Mouse (Mus musculus) myocyte (in vitro differentiated cells): ENCODE data around the gene Glrb. TPM values are rescaled to one million over a fixed set of nuclear protein-coding genes. Genes with fewer than 3 reads are reported as not detected.

Source experiments
- H3K27me3 ChIP-seq: one replicate; pipeline ENCODE4 v1.6.1; 2011; ENCODE audit not compliant: control insufficient read depth, insufficient read depth, insufficient read length
- H3K36me3 ChIP-seq: one replicate; pipeline ENCODE4 v1.6.1; 2011; ENCODE audit not compliant: control insufficient read depth, insufficient read depth
- H3K4me2 ChIP-seq: one replicate; pipeline ENCODE4 v1.6.1; 2011; ENCODE audit warnings: low read depth, control low read depth
- H3K4me3 ChIP-seq: one replicate; pipeline ENCODE4 v1.5.1; 2011; ENCODE audit warnings: mild to moderate bottlenecking, control low read depth, moderate library complexity
- H3K79me2 ChIP-seq: one replicate; pipeline ENCODE4 v1.6.1; 2011; ENCODE audit not compliant: control insufficient read depth, insufficient read depth
- H3ac ChIP-seq: one replicate; pipeline ENCODE4 v1.6.1; 2011; ENCODE audit not compliant: control insufficient read depth, insufficient read length
- CEBPB ChIP-seq: IDR thresholded peaks from 2 replicates; pipeline ENCODE4 v1.6.1; 2011; ENCODE audit warnings: mild to moderate bottlenecking, moderate library complexity; ENCODE audit not compliant: poor library complexity, insufficient read depth, severe bottlenecking
- E2F4 ChIP-seq: IDR thresholded peaks from one replicate; pipeline ENCODE4 v1.6.1; 2011; ENCODE audit warnings: mild to moderate bottlenecking, control low read depth, moderate library complexity; ENCODE audit not compliant: insufficient read depth
- MAX ChIP-seq: IDR thresholded peaks from one replicate; pipeline ENCODE4 v1.6.1; 2011; ENCODE audit warnings: low read depth, mild to moderate bottlenecking, control low read depth
- MYOD1 ChIP-seq, 3 experiments: IDR thresholded peaks; one replicate each; pipeline ENCODE4 v1.6.1; 2011; ENCODE audit warnings: control low read depth in 2 of 3, low read depth in 2 of 3, mild to moderate bottlenecking in 2 of 3, moderate library complexity in 1 of 3; ENCODE audit not compliant: insufficient read length in 2 of 3, control insufficient read depth in 1 of 3
- MYOG ChIP-seq, 3 experiments: IDR thresholded peaks; one replicate each; pipeline ENCODE4 v1.6.1; 2011; ENCODE audit warnings: control low read depth in 2 of 3, low read depth in 2 of 3, mild to moderate bottlenecking in 2 of 3; ENCODE audit not compliant: insufficient read length in 2 of 3, control insufficient read depth in 1 of 3, insufficient read depth in 1 of 3
- POLR2A ChIP-seq: IDR thresholded peaks from one replicate; pipeline ENCODE4 v1.6.1; 2011; ENCODE audit warnings: low read depth, mild to moderate bottlenecking, control low read depth, moderate library complexity; ENCODE audit not compliant: insufficient read length
- POLR2AphosphoS2 ChIP-seq: IDR thresholded peaks from one replicate; pipeline ENCODE4 v1.6.1; 2011; ENCODE audit warnings: low read depth, control low read depth; ENCODE audit not compliant: insufficient read length
- REST ChIP-seq: IDR thresholded peaks from one replicate; pipeline ENCODE4 v1.6.1; 2011; ENCODE audit warnings: mild to moderate bottlenecking, control low read depth, moderate library complexity; ENCODE audit not compliant: insufficient read depth, insufficient read length
- SRF ChIP-seq: IDR thresholded peaks from one replicate; pipeline ENCODE4 v1.6.1; 2011; ENCODE audit warnings: low read depth; ENCODE audit not compliant: control insufficient read depth, insufficient read length
- TCF12 ChIP-seq: IDR thresholded peaks from one replicate; pipeline ENCODE4 v1.6.1; 2011; ENCODE audit warnings: mild to moderate bottlenecking, control low read depth; ENCODE audit not compliant: poor library complexity, insufficient read depth, severe bottlenecking
- TCF3 ChIP-seq: IDR thresholded peaks from one replicate; pipeline ENCODE4 v1.6.1; 2011; ENCODE audit warnings: low read depth, control low read depth; ENCODE audit not compliant: insufficient read length
- USF1 ChIP-seq: IDR thresholded peaks from one replicate; pipeline ENCODE4 v1.6.1; 2011; ENCODE audit warnings: low read depth, mild to moderate bottlenecking, control low read depth, moderate library complexity
- polyA plus RNA-seq: library from polyadenylated mRNA; unstranded; fragments of >200 nt; fragmentation: generic; extraction: Trizol; gene quantifications from one replicate; pipeline ENCODE4 v1.2.1, GENCODE M21; 2012; ENCODE audit warnings: missing spikeins

The Glrb gene
- polyA plus RNA-seq, 1 experiment: 3.4 TPM

- Histone ChIP-seq H3K4me3 (no peak overlapping the region), H3K27me3 (no peaks in the 10 kb centered on the region), H3K36me3 (no peaks in the 10 kb centered on the region), H3K4me2 (peak overlapping the region; percentile 1), H3K79me2 (no peaks in the 10 kb centered on the region), H3ac (no peak overlapping the region)
- TF ChIP-seq POLR2AphosphoS2: no peak
- TF ChIP-seq MYOG (IDR thresholded peaks at IDR 0.05; ENCODE audit: control insufficient read depth in 1 of 3, insufficient read depth in 1 of 3, insufficient read length in 2 of 3, low read depth in 2 of 3): peak in 2 of 3 experiments; percentile 11 to 69
- no peak for TF ChIP-seq POLR2A
- TF ChIP-seq MYOD1 (IDR thresholded peaks at IDR 0.05; ENCODE audit: control insufficient read depth in 1 of 3, insufficient read length in 2 of 3, low read depth in 2 of 3): peak in 2 of 3 experiments; percentile 55 to 69
- TF ChIP-seq REST: no peak
- TF ChIP-seq E2F4: no peak
- TF ChIP-seq MAX: no peak
- TF ChIP-seq SRF: no peak
Measured at GRCm38 (mm10) chr3:80878571-80878970, 34.9 kb downstream of the Glrb start.

- Histone ChIP-seq H3K36me3 (no peaks in the 10 kb centered on the region), H3ac (no peak overlapping the region), H3K4me3 (no peak overlapping the region), H3K27me3 (no peaks in the 10 kb centered on the region), H3K79me2 (no peaks in the 10 kb centered on the region), H3K4me2 (no peak overlapping the region)
- TF ChIP-seq TCF3 (no peak), USF1 (no peak), E2F4 (no peak), CEBPB (no peak), MYOD1 (IDR thresholded peaks at IDR 0.05; ENCODE audit: control insufficient read depth in 1 of 3, insufficient read length in 2 of 3, low read depth in 2 of 3) (no peak), REST (no peak), POLR2A (no peak), MYOG (IDR thresholded peaks at IDR 0.05; ENCODE audit: control insufficient read depth in 1 of 3, insufficient read depth in 1 of 3, insufficient read length in 2 of 3, low read depth in 2 of 3) (no peak), SRF (no peak), MAX (no peak), POLR2AphosphoS2 (no peak), TCF12 (no peak)
Measured at GRCm38 (mm10) chr3:80874690-80875353, 38.6 kb downstream of the Glrb start.

DNA sequence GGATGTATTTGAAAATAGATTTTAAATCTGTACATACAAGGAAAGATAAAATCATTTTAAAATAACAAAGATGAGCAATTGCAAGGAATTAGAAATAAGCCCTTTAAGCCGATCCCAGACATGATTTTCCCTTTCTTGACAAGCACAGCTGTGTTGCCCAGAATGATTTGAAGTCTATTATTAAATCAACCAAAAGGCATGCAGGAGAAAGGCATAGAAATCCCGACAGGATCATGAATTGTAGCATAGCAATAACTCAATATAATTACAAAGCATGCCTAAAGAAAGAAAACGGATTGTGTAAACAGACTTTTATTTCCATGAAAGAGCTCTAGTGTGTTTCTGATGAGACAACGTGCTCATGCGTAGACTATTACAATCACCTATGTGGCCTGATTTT lies 39.4 kb downstream of the Glrb start:
- Histone ChIP-seq H3K79me2 (no peaks in the 10 kb centered on the region), H3K4me2 (peak overlapping the region; percentile 57), H3K27me3 (no peaks in the 10 kb centered on the region), H3K4me3 (no peak overlapping the region), H3K36me3 (no peaks in the 10 kb centered on the region), H3ac (no peak overlapping the region)
- no peak for TF ChIP-seq MYOG (IDR thresholded peaks at IDR 0.05; ENCODE audit: control insufficient read depth in 1 of 3, insufficient read depth in 1 of 3, insufficient read length in 2 of 3, low read depth in 2 of 3)
- no peak for TF ChIP-seq REST
- peak in 2 of 3 experiments; percentile 12 to 62 for TF ChIP-seq MYOD1 (IDR thresholded peaks at IDR 0.05; ENCODE audit: control insufficient read depth in 1 of 3, insufficient read length in 2 of 3, low read depth in 2 of 3)

DNA sequence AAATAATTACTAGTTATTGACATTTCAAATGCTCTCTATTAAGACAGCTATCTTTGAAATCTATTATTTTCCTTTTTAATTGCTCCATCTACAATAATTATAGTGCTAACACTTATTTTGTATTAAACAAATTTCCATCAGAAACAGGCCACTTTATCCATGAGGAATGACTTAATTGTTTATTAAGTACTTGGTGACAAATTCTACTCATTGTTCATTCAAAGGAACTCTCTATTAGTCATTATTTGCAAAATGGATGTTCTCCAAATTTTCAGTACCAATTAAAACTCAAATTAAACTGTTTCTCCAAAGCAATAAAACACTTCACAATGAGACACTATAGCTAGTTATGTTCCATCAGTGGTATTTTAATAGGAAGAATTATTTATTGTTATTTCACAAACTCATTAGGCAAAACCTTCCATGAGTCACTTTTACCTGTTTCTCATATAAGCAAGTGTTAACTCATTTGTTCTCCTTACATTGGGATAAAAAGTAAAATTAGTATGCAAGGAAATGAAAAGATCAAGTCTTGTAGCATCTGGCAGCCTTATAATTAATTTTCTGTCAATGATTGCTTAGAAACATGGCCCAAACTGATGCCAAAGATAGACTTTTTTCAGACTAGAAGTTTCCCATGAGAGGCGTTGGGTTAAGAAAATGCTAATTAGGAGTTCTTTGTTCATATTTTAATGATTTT lies 41.8 kb downstream of the Glrb start:
- H3K4me2 ChIP-seq: no peak overlapping the region
- H3K27me3 ChIP-seq: no peaks in the 10 kb centered on the region
- H3ac ChIP-seq: no peak overlapping the region
- H3K4me3 ChIP-seq: no peak overlapping the region
- H3K36me3 ChIP-seq: no peaks in the 10 kb centered on the region
- TF ChIP-seq E2F4: no peak
- no peak for TF ChIP-seq TCF12
- no peak for TF ChIP-seq MYOG (IDR thresholded peaks at IDR 0.05; ENCODE audit: control insufficient read depth in 1 of 3, insufficient read depth in 1 of 3, insufficient read length in 2 of 3, low read depth in 2 of 3)
- no peak for TF ChIP-seq POLR2AphosphoS2
- TF ChIP-seq TCF3: no peak
- TF ChIP-seq CEBPB: no peak
- no peak for TF ChIP-seq REST
- TF ChIP-seq MAX: no peak
- no peaks in the 10 kb centered on the region for H3K79me2 ChIP-seq

DNA sequence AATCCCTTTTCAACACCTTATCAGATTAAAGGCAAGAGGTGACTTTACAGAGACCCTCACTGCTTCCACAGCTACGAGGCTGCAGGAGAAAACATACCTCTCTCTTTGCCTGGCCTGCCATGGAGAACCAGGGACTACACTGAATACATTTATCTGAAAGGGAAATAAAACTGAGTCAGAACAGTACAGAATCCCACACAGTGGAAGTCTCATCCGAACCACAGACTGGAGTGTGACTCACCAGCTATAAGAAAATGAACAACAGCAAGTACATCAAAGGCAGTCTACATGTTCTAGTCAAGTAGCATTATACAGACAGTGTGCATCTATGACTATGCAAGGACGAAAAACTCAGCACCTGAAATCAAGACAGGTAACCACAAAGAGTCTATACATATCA lies 46.1 kb downstream of the Glrb start:
- Histone ChIP-seq H3ac (no peak overlapping the region), H3K4me3 (no peak overlapping the region), H3K4me2 (no peak overlapping the region), H3K36me3 (no peaks in the 10 kb centered on the region), H3K27me3 (no peaks in the 10 kb centered on the region), H3K79me2 (no peaks in the 10 kb centered on the region)
- no peak for TF ChIP-seq SRF
- TF ChIP-seq MAX: no peak
- TF ChIP-seq TCF12: no peak
- TF ChIP-seq TCF3: no peak
- TF ChIP-seq E2F4: no peak
- TF ChIP-seq CEBPB: no peak
- no peak for TF ChIP-seq MYOD1 (IDR thresholded peaks at IDR 0.05; ENCODE audit: control insufficient read depth in 1 of 3, insufficient read length in 2 of 3, low read depth in 2 of 3)
- TF ChIP-seq POLR2A: no peak
- TF ChIP-seq USF1: no peak
- no peak for TF ChIP-seq REST
- no peak for TF ChIP-seq POLR2AphosphoS2
- TF ChIP-seq MYOG (IDR thresholded peaks at IDR 0.05; ENCODE audit: control insufficient read depth in 1 of 3, insufficient read depth in 1 of 3, insufficient read length in 2 of 3, low read depth in 2 of 3): no peak
